Mouse (Mus musculus) embryonic facial prominence, embryonic 13.5 days (tissue): Measurements from ENCODE around the gene Cyp2e1. TPM values are rescaled to one million over a fixed set of nuclear protein-coding genes. Genes with fewer than 3 reads are reported as not detected.

Source experiments
- ATAC-seq: fragments of 200-750 bp; cut with Nextera tagmentation; 2 replicates; pipeline ENCODE4 v1.8.0; 2017; ENCODE audit warnings: low read depth; ENCODE audit not compliant: insufficient number of reproducible peaks, insufficient read depth, low FRiP score, low TSS enrichment
- H3K27ac ChIP-seq: fragments of 300-500 bp; sonication (generic); 2 replicates; pipeline ENCODE4 v1.5.1; 2015; ENCODE audit warnings: moderate library complexity, mild to moderate bottlenecking, inconsistent platforms
- H3K27me3 ChIP-seq: fragments of 300-500 bp; sonication (generic); 2 replicates; pipeline ENCODE4 v1.6.1; 2015; ENCODE audit warnings: mild to moderate bottlenecking, inconsistent platforms
- H3K36me3 ChIP-seq: fragments of 300-500 bp; sonication (generic); 2 replicates; pipeline ENCODE4 v1.6.1; 2015; ENCODE audit warnings: mild to moderate bottlenecking, inconsistent platforms
- H3K4me1 ChIP-seq: fragments of 300-500 bp; sonication (generic); 2 replicates; pipeline ENCODE4 v1.6.1; 2015; ENCODE audit warnings: inconsistent platforms
- H3K4me2 ChIP-seq: fragments of 300-500 bp; sonication (generic); 2 replicates; pipeline ENCODE4 v1.6.1; 2015; ENCODE audit warnings: moderate library complexity, mild to moderate bottlenecking, inconsistent platforms
- H3K4me3 ChIP-seq: fragments of 300-500 bp; sonication (generic); 2 replicates; pipeline ENCODE4 v1.5.1; 2015; ENCODE audit warnings: mild to moderate bottlenecking, inconsistent platforms
- H3K9ac ChIP-seq: fragments of 300-500 bp; sonication (generic); 2 replicates; pipeline ENCODE4 v1.6.1; 2015; ENCODE audit warnings: mild to moderate bottlenecking, inconsistent platforms
- H3K9me3 ChIP-seq: fragments of 300-500 bp; sonication (generic); 2 replicates; pipeline ENCODE4 v1.6.1; 2016; ENCODE audit warnings: inconsistent platforms
- WGBS: fragments of 180-500 bp; shearing (Covaris S2); methylation state at CpG from one replicate; pipeline ENCODE4 v1.1.7; 2015; ENCODE audit warnings: mixed read lengths; 5-methylcytosine and 5-hydroxymethylcytosine counted together
- polyA plus RNA-seq: library from polyadenylated mRNA; unstranded; fragments of >200 nt; fragmentation: Nextera tagmentation; extraction: Ambion mirVana; gene quantifications from 2 replicates; pipeline ENCODE4 v1.2.1, GENCODE M21; 2015

Cyp2e1 gene
- polyA plus RNA-seq, 1 experiment from 2014 or later = not detected

DNA sequence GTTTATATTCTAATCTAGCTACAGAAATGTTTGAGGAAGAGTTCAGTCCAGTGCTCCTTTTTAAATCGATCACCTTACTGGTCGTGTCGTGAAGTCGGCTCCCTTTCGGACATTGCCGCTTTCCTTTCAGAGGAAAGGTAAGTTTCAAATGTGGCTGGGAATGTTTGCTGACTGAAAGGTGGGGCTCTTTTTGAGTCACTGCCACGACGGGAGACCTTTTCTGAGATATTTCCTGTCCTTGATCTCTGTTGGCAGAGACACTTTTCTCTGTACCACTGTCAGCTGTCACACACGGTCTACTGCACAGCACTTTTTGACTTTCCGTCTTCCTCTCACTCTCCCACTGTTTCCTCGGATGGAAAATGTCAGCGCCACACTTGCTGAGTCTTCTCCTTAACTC is 49.3 kb downstream of the Cyp2e1 start:
- Histone ChIP-seq H3K36me3 (peaks cover 19% of the 10 kb centered on the region), H3K27me3 (no peaks in the 10 kb centered on the region), H3K4me2 (no peak overlapping the region), H3K4me3 (no peak overlapping the region), H3K4me1 (no peaks in the 10 kb centered on the region), H3K9ac (no peak overlapping the region), H3K27ac (no peak overlapping the region), H3K9me3 (no peaks in the 10 kb centered on the region)
- no peak for ATAC-seq
- WGBS = 91% methylated on average over 12 of the region's 12 CpGs

DNA sequence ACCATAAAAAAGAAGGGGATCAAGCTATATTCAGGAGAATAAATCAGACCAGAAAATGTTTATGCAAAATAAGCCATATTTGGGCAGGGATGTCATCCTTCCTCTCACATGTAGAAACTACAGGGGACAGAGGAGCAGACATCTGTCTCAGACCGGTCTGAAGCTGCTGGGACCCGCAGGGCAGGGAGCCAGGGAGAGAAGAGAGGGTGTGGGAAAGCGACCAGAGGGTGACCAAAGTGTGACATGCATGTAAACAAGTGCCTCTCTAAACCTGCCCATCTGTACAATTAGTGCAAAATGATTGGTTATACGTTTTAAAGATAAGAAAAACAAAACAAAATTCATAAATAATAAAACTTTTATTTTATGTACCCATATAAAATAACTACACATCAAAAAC is 56.6 kb downstream of the Cyp2e1 start:
- H3K4me3 ChIP-seq = no peak overlapping the region
- ATAC-seq = no peak
- no peak overlapping the region for H3K4me2 ChIP-seq
- H3K4me1 ChIP-seq = peaks cover 4% of the 10 kb centered on the region
- H3K27me3 ChIP-seq = peaks cover 8% of the 10 kb centered on the region; the same call in 1 of the 2 replicates
- H3K27ac ChIP-seq = no peak overlapping the region
- H3K9me3 ChIP-seq = no peaks in the 10 kb centered on the region
- WGBS = 78% methylated on average over 4 of the region's 4 CpGs
- no peak overlapping the region for H3K9ac ChIP-seq
- H3K36me3 ChIP-seq = no peaks in the 10 kb centered on the region

DNA sequence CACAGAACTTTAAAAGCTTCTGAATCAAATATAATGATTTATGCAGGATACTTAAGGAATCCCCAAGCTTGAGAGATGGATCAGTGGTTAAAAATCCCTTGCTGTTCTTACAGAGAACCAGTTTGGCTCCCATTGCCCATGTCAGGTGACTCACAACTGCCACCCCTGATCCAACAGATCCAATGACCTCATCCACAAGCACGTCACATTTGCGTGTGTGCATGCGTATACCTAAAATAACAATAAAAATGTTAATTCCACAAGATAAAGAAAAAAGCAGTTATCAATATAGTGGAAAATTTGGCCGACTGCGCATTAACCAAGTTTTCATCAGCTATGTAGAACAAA is 57.7 kb downstream of the Cyp2e1 start:
- peak overlapping the region; percentile 69 for H3K9ac ChIP-seq
- no peak for ATAC-seq
- H3K4me1 ChIP-seq = peaks cover 4% of the 10 kb centered on the region
- peak overlapping the region; percentile 82 for H3K4me2 ChIP-seq
- H3K36me3 ChIP-seq = no peaks in the 10 kb centered on the region
- H3K4me3 ChIP-seq = peak overlapping the region; percentile 55
- H3K27me3 ChIP-seq = peaks cover 8% of the 10 kb centered on the region; the same call in 1 of the 2 replicates
- no peaks in the 10 kb centered on the region for H3K9me3 ChIP-seq
- WGBS = 47% methylated on average over 5 of the region's 5 CpGs
- no peak overlapping the region for H3K27ac ChIP-seq

DNA sequence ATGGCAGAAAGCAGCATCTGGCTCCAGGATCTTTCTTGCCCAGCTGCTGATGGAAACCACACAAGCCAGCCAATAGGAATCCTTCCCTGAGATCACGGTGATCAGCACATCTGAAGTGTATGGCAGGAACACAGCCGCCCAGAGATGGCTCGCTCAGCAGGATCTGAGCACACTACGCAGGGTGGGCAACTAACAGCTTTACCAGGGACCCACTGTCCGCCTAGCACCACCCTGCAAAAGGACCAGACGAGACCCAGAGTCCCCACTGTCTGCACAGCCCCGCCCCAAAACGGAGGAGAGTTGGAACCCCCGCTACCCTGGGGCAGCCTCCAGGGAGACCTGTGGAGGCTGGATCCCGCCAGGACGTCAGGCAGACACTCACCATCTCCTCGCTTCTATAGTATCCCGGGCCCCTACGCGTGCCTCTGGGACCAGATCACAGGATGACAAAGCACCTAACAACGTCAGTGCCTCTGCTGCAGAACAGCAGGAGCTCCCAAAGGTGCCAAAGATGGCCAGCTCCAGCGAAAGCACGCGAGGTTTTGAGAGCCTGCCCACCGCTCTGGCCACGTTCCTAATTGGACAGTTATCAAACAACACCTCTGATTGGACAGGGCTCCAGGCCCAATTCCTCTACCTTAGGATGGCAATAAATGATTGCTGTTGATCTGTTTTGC is 58.3 kb downstream of the Cyp2e1 start, which contains the start of gene Zfp941:
Gene Zfp941 (minus strand): TSS at position 526 of the 677 bp plus-strand sequence.
- Histone ChIP-seq H3K27ac (no peak within 1 kb of the TSS), H3K4me3 (peak within 1 kb of the TSS; percentile 55), H3K27me3 (peaks cover 13% of the 10 kb centered on the region; the same call in 1 of the 2 replicates), H3K36me3 (no peaks in the 10 kb centered on the region), H3K4me2 (peak within 1 kb of the TSS; percentile 82), H3K4me1 (peaks cover 4% of the 10 kb centered on the region), H3K9me3 (no peaks in the 10 kb centered on the region), H3K9ac (peak within 1 kb of the TSS; percentile 69)
- 0 out of 2 replicates have a peak, but pooled peaks have one; percentile 37 for ATAC-seq
- WGBS = under 1% methylated on average over 21 of the region's 21 CpGs

DNA sequence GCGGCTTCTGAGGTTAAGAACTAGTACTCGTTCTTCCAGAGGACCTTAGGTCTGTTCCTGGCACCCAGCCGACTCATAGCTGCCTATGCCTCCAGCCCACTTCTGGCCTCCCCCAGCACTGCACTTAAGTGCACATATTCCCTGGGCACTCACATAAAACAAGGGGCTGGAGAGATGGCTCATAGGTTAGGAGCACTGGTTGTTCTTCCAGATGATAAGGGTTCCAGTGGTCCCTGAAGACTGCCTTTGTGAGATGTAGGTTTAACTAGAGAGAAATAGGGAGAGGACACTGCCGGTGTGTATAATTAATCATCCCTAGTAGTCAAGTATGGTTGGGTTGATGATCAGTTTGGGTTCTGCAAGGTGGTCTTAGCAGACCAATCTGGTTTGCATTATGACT is 59.2 kb downstream of the Cyp2e1 start:
- WGBS = 91% methylated on average over 4 of the region's 4 CpGs
- no peak overlapping the region for H3K27ac ChIP-seq
- H3K4me1 ChIP-seq = peaks cover 4% of the 10 kb centered on the region
- no peak overlapping the region for H3K9ac ChIP-seq
- H3K4me3 ChIP-seq = no peak overlapping the region
- H3K27me3 ChIP-seq = peaks cover 19% of the 10 kb centered on the region; the same call in 1 of the 2 replicates
- no peak for ATAC-seq
- no peaks in the 10 kb centered on the region for H3K9me3 ChIP-seq
- H3K36me3 ChIP-seq = no peaks in the 10 kb centered on the region
- H3K4me2 ChIP-seq = no peak overlapping the region

Other genes with a start within 250 kb of the Cyp2e1 start
- not detected in 2 replicates for gene Olfr538, start 195.9 kb upstream of the Cyp2e1 start, polyA plus RNA-seq
- gene Olfr46, start 162.5 kb upstream of the Cyp2e1 start, polyA plus RNA-seq = not detected in 2 replicates
- gene Olfr61, start 134.8 kb upstream of the Cyp2e1 start, polyA plus RNA-seq = not detected in 2 replicates
- not detected in 2 replicates for gene Olfr53, start 117.3 kb upstream of the Cyp2e1 start, polyA plus RNA-seq
- gene Olfr539, start 103.8 kb upstream of the Cyp2e1 start, polyA plus RNA-seq = 0.01 and 0.03 TPM in 2 replicates
- gene Olfr45, start 81.8 kb upstream of the Cyp2e1 start, polyA plus RNA-seq = not detected in 2 replicates
- gene Olfr541, start 66.5 kb upstream of the Cyp2e1 start, polyA plus RNA-seq = 0.15 TPM in 1 of 2 replicates, not detected in the other
- 0.23 TPM in 1 of 2 replicates, not detected in the other for gene Syce1, start 24.1 kb downstream of the Cyp2e1 start, polyA plus RNA-seq
- 1.7 and 2.1 TPM in 2 replicates for gene Zfp941, start 58.4 kb downstream of the Cyp2e1 start, polyA plus RNA-seq
- gene Urah, start 71.3 kb downstream of the Cyp2e1 start, polyA plus RNA-seq = 4.2 and 5.3 TPM in 2 replicates
- gene Scgb1c1, start 81.8 kb downstream of the Cyp2e1 start, polyA plus RNA-seq = not detected in 2 replicates
- gene Odf3, start 84.1 kb downstream of the Cyp2e1 start, polyA plus RNA-seq = 0.25 TPM in 1 of 2 replicates, not detected in the other
- not detected in 2 replicates for gene Gm45785, start 92.6 kb downstream of the Cyp2e1 start, polyA plus RNA-seq
- gene Ric8a, start 93.2 kb downstream of the Cyp2e1 start, polyA plus RNA-seq = 72.4 and 72.6 TPM in 2 replicates
- gene Bet1l, start 93.8 kb downstream of the Cyp2e1 start, polyA plus RNA-seq = 56.4 and 68.1 TPM in 2 replicates
- gene Psmd13, start 118.2 kb downstream of the Cyp2e1 start, polyA plus RNA-seq = 237 and 261 TPM in 2 replicates
- gene Sirt3, start 118.6 kb downstream of the Cyp2e1 start, polyA plus RNA-seq = 24.8 and 28.9 TPM in 2 replicates
- 1.2 and 1.9 TPM in 2 replicates for gene Cox8b, start 136.7 kb downstream of the Cyp2e1 start, polyA plus RNA-seq
- gene Nlrp6, start 157.2 kb downstream of the Cyp2e1 start, polyA plus RNA-seq = 0.20 and 0.30 TPM in 2 replicates
- gene Pgghg, start 177.7 kb downstream of the Cyp2e1 start, polyA plus RNA-seq = 25.1 and 25.7 TPM in 2 replicates
- gene Ifitm5, start 186.6 kb downstream of the Cyp2e1 start, polyA plus RNA-seq = 32.4 and 56.7 TPM in 2 replicates
- 1.1 TPM in 1 of 2 replicates, not detected in the other for gene Gm45717, start 192.2 kb downstream of the Cyp2e1 start, polyA plus RNA-seq
- 1,314 and 1,591 TPM in 2 replicates for gene Ifitm2, start 192.2 kb downstream of the Cyp2e1 start, polyA plus RNA-seq
- 91.5 and 101 TPM in 2 replicates for gene Ifitm1, start 203.5 kb downstream of the Cyp2e1 start, polyA plus RNA-seq
- gene Ifitm3, start 247.0 kb downstream of the Cyp2e1 start, polyA plus RNA-seq = 98.1 and 109 TPM in 2 replicates